Mouse (Mus musculus) heart, embryonic 16.5 days (tissue): ENCODE data around the gene Tbc1d21. TPM values are rescaled to one million over a fixed set of nuclear protein-coding genes. Genes with fewer than 3 reads are reported as not detected.

Source experiments
- ATAC-seq: fragments of 200-750 bp; cut with Nextera tagmentation; replicated peaks from 2 replicates; pipeline ENCODE4 v1.8.0; 2017; ENCODE audit warnings: moderate number of reproducible peaks; ENCODE audit not compliant: insufficient read depth, low FRiP score; ENCODE audit errors: extremely low read depth
- H3K27ac ChIP-seq: fragments of 300-500 bp; sonication (generic); 2 replicates; pipeline ENCODE4 v1.5.1; 2014; ENCODE audit warnings: mild to moderate bottlenecking, low read length, control low read depth, moderate library complexity
- H3K27me3 ChIP-seq: fragments of 300-500 bp; sonication (generic); 2 replicates; pipeline ENCODE4 v1.6.1; 2014; ENCODE audit warnings: low read length, mixed read lengths; ENCODE audit not compliant: control insufficient read depth, insufficient read depth
- H3K36me3 ChIP-seq: fragments of 300-500 bp; sonication (generic); 2 replicates; pipeline ENCODE4 v1.6.1; 2014; ENCODE audit not compliant: control insufficient read depth, insufficient read depth
- H3K4me1 ChIP-seq: fragments of 300-500 bp; sonication (generic); 2 replicates; pipeline ENCODE4 v1.6.1; 2014; ENCODE audit warnings: low read length, mixed read lengths; ENCODE audit not compliant: control insufficient read depth, insufficient read depth
- H3K4me2 ChIP-seq: fragments of 300-500 bp; sonication (generic); 2 replicates; pipeline ENCODE4 v1.6.1; 2014; ENCODE audit warnings: low read depth, mild to moderate bottlenecking, control low read depth, low read length
- H3K4me3 ChIP-seq: fragments of 300-500 bp; sonication (generic); 2 replicates; pipeline ENCODE4 v1.5.1; 2014; ENCODE audit warnings: mild to moderate bottlenecking, control low read depth, low read length
- H3K9ac ChIP-seq: fragments of 300-500 bp; sonication (generic); 2 replicates; pipeline ENCODE4 v1.6.1; 2014; ENCODE audit warnings: low read length, control low read depth
- H3K9me3 ChIP-seq: fragments of 300-500 bp; sonication (generic); replicated peaks from 2 replicates; pipeline ENCODE4 v1.6.1; 2016; ENCODE audit warnings: low read length; ENCODE audit not compliant: control insufficient read depth
- whole genome bisulfite sequencing: fragments of 180-500 bp; shearing (Covaris S2); extraction: QIAGEN DNeasy Blood & Tissue Kit; methylation state at CpG from one replicate; pipeline ENCODE4 v1.1.7; 2014; 5-methylcytosine and 5-hydroxymethylcytosine counted together
- polyA plus RNA-seq: library from polyadenylated mRNA; unstranded; fragments of >200 nt; fragmentation: Nextera tagmentation; extraction: Ambion mirVana; gene quantifications from 2 replicates; pipeline ENCODE4 v1.2.1, GENCODE M21; 2015

Tbc1d21 gene
- polyA plus RNA-seq, 1 experiment from 2014 or later = not detected

DNA sequence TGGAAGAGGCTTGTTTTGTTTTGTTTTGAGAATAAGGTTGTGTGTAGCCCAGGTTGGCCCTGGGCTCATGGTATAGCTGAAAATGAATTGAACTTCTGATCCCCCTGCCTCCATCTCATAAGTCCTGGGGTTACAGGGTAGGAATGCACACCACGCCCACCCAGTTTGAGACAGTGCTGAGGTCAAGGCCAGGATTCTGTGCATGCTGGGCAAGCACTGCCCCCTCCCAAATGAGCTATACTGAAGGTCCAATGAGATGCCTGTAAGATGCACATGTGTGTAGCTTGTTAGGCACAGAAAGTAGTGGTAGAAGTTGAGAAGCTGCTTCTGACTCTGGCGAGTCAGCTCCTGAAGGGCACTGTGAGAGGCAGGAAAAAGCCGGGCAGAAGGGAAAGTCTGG lies 18.1 kb upstream of the Tbc1d21 start:
- Histone ChIP-seq H3K9ac (no peak overlapping the region), H3K27ac (no peak overlapping the region), H3K27me3 (no peaks in the 10 kb centered on the region), H3K4me2 (no peak overlapping the region), H3K9me3 (no peaks in the 10 kb centered on the region), H3K36me3 (no peaks in the 10 kb centered on the region), H3K4me1 (no peaks in the 10 kb centered on the region; the same call in 1 of the 2 replicates), H3K4me3 (no peak overlapping the region)
- ATAC-seq = no peak
- WGBS = 57% methylated on average over 3 of the region's 3 CpGs

GRCm38 (mm10) chr9:58378878-58379277 lies 8.6 kb upstream of the Tbc1d21 start:
- ATAC-seq = no peak
- 19% methylated on average over 4 of the region's 4 CpGs for WGBS
- Histone ChIP-seq H3K4me2 (no peak overlapping the region), H3K4me1 (no peaks in the 10 kb centered on the region), H3K4me3 (no peak overlapping the region), H3K36me3 (no peaks in the 10 kb centered on the region), H3K27me3 (peaks cover 2% of the 10 kb centered on the region; the same call in 1 of the 2 replicates), H3K9me3 (no peaks in the 10 kb centered on the region), H3K27ac (no peak overlapping the region), H3K9ac (0 out of 2 replicates have a peak overlapping the region, but pooled peaks have one; percentile 8)

DNA sequence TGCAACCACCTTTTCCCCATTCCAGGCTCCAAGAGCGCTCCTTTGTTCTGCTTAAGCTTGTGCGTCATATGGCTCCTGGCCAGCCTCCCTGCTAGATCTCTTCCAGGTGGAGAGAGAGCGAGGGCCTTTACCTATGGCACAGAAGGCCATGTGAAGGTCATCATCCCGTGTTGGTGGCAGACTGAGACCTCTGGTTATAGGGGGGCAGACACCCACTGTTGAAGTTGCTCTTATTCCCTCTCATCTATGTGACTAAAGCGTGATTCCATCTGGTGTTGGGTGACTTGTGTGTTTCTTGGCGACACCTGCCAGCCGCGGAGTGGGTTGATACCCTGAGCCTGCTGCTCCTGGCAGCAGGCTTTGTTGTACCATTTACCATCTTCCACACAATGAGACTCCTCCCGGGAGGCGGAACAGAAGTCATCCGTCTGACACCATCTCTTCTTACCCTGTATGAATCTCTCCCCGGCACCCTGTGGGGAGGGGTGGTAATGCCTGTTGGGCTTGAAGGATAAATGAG lies 3.7 kb upstream of the Tbc1d21 start:
- no peaks in the 10 kb centered on the region for H3K36me3 ChIP-seq
- H3K4me1 ChIP-seq = no peaks in the 10 kb centered on the region
- ATAC-seq = no peak
- WGBS = 69% methylated on average over 12 of the region's 12 CpGs
- no peak overlapping the region for H3K27ac ChIP-seq
- no peak overlapping the region for H3K4me3 ChIP-seq
- no peak overlapping the region for H3K4me2 ChIP-seq
- H3K27me3 ChIP-seq = no peaks in the 10 kb centered on the region
- no peaks in the 10 kb centered on the region for H3K9me3 ChIP-seq
- no peak overlapping the region for H3K9ac ChIP-seq

- no peak overlapping the region for H3K27ac ChIP-seq
- H3K27me3 ChIP-seq = no peaks in the 10 kb centered on the region
- no peak for ATAC-seq
- WGBS = 51% methylated on average over 8 of the region's 8 CpGs
- no peaks in the 10 kb centered on the region for H3K36me3 ChIP-seq
- no peak overlapping the region for H3K4me2 ChIP-seq
- no peaks in the 10 kb centered on the region for H3K4me1 ChIP-seq
- H3K9ac ChIP-seq = no peak overlapping the region
- no peak overlapping the region for H3K4me3 ChIP-seq
- no peaks in the 10 kb centered on the region for H3K9me3 ChIP-seq
Measured at GRCm38 (mm10) chr9:58371914-58372313, 1.7 kb upstream of the Tbc1d21 start.

GRCm38 (mm10) chr9:58369644-58370043 lies 611 bp downstream of the Tbc1d21 start:
- Histone ChIP-seq H3K4me3 (no peak overlapping the region), H3K9me3 (no peaks in the 10 kb centered on the region), H3K27me3 (no peaks in the 10 kb centered on the region), H3K27ac (no peak overlapping the region), H3K9ac (no peak overlapping the region), H3K4me2 (no peak overlapping the region), H3K36me3 (no peaks in the 10 kb centered on the region), H3K4me1 (no peaks in the 10 kb centered on the region)
- WGBS = 38% methylated on average over 6 of the region's 6 CpGs
- no peak for ATAC-seq

- WGBS = 79% methylated on average over 8 of the region's 8 CpGs
Measured at GRCm38 (mm10) chr9:58364325-58364724, 5.9 kb downstream of the Tbc1d21 start.

GRCm38 (mm10) chr9:58361956-58362355 lies 8.3 kb downstream of the Tbc1d21 start:
- 76% methylated on average over 7 of the region's 7 CpGs for WGBS
- Histone ChIP-seq H3K27ac (no peak overlapping the region), H3K9ac (no peak overlapping the region), H3K36me3 (no peaks in the 10 kb centered on the region), H3K4me3 (no peak overlapping the region), H3K4me1 (no peaks in the 10 kb centered on the region), H3K27me3 (no peaks in the 10 kb centered on the region), H3K9me3 (no peaks in the 10 kb centered on the region), H3K4me2 (no peak overlapping the region)
- ATAC-seq = no peak

More at GRCm38 (mm10) chr9:58364325-58364724, 5.9 kb downstream of the Tbc1d21 start:
- Histone ChIP-seq H3K4me2 (no peak overlapping the region), H3K9ac (no peak overlapping the region), H3K4me3 (no peak overlapping the region), H3K9me3 (no peaks in the 10 kb centered on the region), H3K4me1 (no peaks in the 10 kb centered on the region), H3K27ac (no peak overlapping the region), H3K36me3 (no peaks in the 10 kb centered on the region), H3K27me3 (no peaks in the 10 kb centered on the region)
- no peak for ATAC-seq

DNA sequence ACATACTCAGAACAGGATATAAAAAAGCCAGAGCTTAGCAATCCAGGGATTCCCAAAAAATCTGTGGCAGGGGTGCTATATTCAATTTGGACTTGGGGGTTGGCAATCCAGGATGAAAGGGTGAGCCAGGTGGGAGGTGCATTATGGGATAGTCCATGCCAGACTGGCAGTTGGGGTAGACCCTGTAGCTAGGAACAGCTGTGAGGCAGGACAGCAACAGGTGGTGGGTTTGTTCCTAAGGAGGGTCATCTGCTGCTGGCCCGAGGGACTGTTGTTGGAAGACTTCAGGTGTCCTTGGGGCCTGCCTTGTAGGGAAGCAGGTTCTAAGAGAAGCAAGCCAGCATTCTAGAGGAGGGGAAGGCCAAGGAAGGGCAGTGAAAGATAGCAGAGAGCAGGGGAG lies 8.9 kb downstream of the Tbc1d21 start:
- 81% methylated on average over 1 of the region's 1 CpGs for WGBS

DNA sequence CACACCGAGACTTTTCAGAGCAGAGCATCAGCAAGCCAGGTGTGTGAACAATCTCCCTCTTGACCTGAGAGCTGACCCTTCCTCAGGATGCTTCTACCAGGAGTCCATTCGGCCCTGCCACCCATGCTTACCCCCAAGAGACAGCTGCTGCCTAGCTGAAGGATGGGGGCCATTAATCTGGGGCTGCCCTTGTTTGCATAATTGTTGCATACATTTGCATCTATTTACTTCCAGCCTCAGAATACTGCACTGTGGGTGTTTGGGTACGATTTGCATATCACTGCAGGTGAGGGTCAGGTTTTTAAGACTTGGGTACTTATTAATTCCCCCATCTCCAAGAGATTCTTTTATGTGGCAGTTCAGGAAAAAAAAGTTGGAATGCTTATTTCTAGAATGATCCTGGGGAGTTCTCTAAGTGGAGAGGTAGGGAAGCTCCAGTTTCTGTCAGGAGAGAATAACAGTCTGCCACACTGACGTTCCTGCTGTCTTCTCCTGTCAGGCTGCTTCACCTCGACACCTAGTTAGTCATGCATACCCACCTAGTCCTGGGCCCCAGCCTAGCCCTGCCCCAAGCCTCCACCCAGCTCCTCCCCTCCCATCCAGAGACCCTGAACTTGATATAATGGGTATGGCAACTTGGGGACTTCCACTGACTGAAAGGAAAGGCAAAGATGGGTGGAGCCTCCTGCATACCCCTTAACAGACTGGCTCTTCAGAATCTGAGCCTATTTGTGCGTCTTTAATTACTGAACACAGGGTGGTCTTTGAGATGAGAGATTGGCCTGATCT lies 14.8 kb downstream of the Tbc1d21 start:
- Histone ChIP-seq H3K9me3 (no peaks in the 10 kb centered on the region), H3K4me2 (no peak overlapping the region), H3K27ac (no peak overlapping the region), H3K4me3 (no peak overlapping the region), H3K36me3 (no peaks in the 10 kb centered on the region), H3K9ac (no peak overlapping the region), H3K4me1 (no peaks in the 10 kb centered on the region), H3K27me3 (no peaks in the 10 kb centered on the region)
- 27% methylated on average over 6 of the region's 6 CpGs for WGBS
- ATAC-seq = no peak

More for the DNA sequence above, 8.9 kb downstream of the Tbc1d21 start:
- Histone ChIP-seq H3K9ac (no peak overlapping the region), H3K4me1 (no peaks in the 10 kb centered on the region), H3K36me3 (no peaks in the 10 kb centered on the region), H3K4me2 (no peak overlapping the region), H3K9me3 (no peaks in the 10 kb centered on the region), H3K27ac (no peak overlapping the region), H3K4me3 (no peak overlapping the region), H3K27me3 (no peaks in the 10 kb centered on the region)
- ATAC-seq = no peak
